Mouse (Mus musculus) layer of hippocampus, postnatal 10 days (tissue): ENCODE results near the gene Smok2b. TPM values are rescaled to one million over a fixed set of nuclear protein-coding genes. Genes with fewer than 3 reads are reported as not detected.
"Not testable (repeated sequence)": the region's sequence is repeated elsewhere in the genome, so short reads cannot be mapped to it uniquely, and the experiment has no call there.

Source experiments
- DNase-seq, 2 experiments: peaks; one replicate each; pipeline ENCODE4 v3.0.0; 2021; ENCODE audit warnings: low spot score in 2 of 2
- long read RNA-seq: library from polyadenylated mRNA; stranded (forward); transcript quantifications from one replicate; pipeline ENCODE4 v2.0.0, GENCODE M21; 2023
- total RNA-seq, 2 experiments: library from RNA; stranded (reverse); gene quantifications; 2 replicates each; pipeline ENCODE4 v1.2.3; 2021

Gene Smok2b
- total RNA-seq, result not detected
- long read RNA-seq, result 0 reads

GRCm38 (mm10) chr17:13229957-13230356 lies at the start of gene Smok2b:
Gene Smok2b, plus strand, starts transcription at chr17:13230257.
- not testable (repeated sequence) for DNase-seq

GRCm38 (mm10) chr17:13180491-13180890 lies 49.6 kb upstream of the Smok2b start:
- DNase-seq, result not testable (repeated sequence)

GRCm38 (mm10) chr17:13182712-13183111 lies 47.3 kb upstream of the Smok2b start:
- not testable (repeated sequence) for DNase-seq

- DNase-seq, result not testable (repeated sequence)
Measured at GRCm38 (mm10) chr17:13184514-13184913, 45.5 kb upstream of the Smok2b start.

- DNase-seq, result not testable (repeated sequence)
Measured at GRCm38 (mm10) chr17:13186541-13186940, 43.5 kb upstream of the Smok2b start.

GRCm38 (mm10) chr17:13187621-13188020 lies 42.4 kb upstream of the Smok2b start:
- not testable (repeated sequence) for DNase-seq

- not testable (repeated sequence) for DNase-seq
Measured at GRCm38 (mm10) chr17:13188846-13189245, 41.2 kb upstream of the Smok2b start.

- not testable (repeated sequence) for DNase-seq
Measured at GRCm38 (mm10) chr17:13190836-13191583, 39.0 kb upstream of the Smok2b start.

- DNase-seq, result not testable (repeated sequence)
Measured at GRCm38 (mm10) chr17:13196486-13196885, 33.6 kb upstream of the Smok2b start.

GRCm38 (mm10) chr17:13198812-13199211 lies 31.2 kb upstream of the Smok2b start:
- not testable (repeated sequence) for DNase-seq

GRCm38 (mm10) chr17:13199880-13200409 lies 30.1 kb upstream of the Smok2b start:
- peak; percentile 19 to 34 for DNase-seq

- not testable (repeated sequence) for DNase-seq
Measured at GRCm38 (mm10) chr17:13201551-13201950, 28.5 kb upstream of the Smok2b start.

GRCm38 (mm10) chr17:13202453-13203107 lies 27.5 kb upstream of the Smok2b start:
- DNase-seq, result not testable (repeated sequence)

GRCm38 (mm10) chr17:13205247-13205646 lies 24.8 kb upstream of the Smok2b start:
- not testable (repeated sequence) for DNase-seq

- no peak for DNase-seq
Measured at GRCm38 (mm10) chr17:13206491-13206890, 23.6 kb upstream of the Smok2b start.

- not testable (repeated sequence) for DNase-seq
Measured at GRCm38 (mm10) chr17:13208460-13208859, 21.6 kb upstream of the Smok2b start.

GRCm38 (mm10) chr17:13212136-13212850 lies 17.8 kb upstream of the Smok2b start:
- no peak for DNase-seq

- DNase-seq, result no peak
Measured at GRCm38 (mm10) chr17:13214169-13214568, 15.9 kb upstream of the Smok2b start.

- no peak for DNase-seq
Measured at GRCm38 (mm10) chr17:13215595-13215994, 14.5 kb upstream of the Smok2b start.

- no peak for DNase-seq
Measured at GRCm38 (mm10) chr17:13220888-13221287, 9.2 kb upstream of the Smok2b start, which contains the start of gene Smok2a. Gene Smok2a, plus strand, starts transcription at chr17:13221188.

- DNase-seq, result not testable (repeated sequence)
Measured at GRCm38 (mm10) chr17:13221921-13222320, 8.1 kb upstream of the Smok2b start.
